Mouse (Mus musculus) heart, embryonic 12.5 days (tissue): Measurements from ENCODE around the gene Coro7. TPM values are rescaled to one million over a fixed set of nuclear protein-coding genes. Genes with fewer than 3 reads are reported as not detected.
"Not testable (repeated sequence)": the region's sequence is repeated elsewhere in the genome, so short reads cannot be mapped to it uniquely, and the experiment has no call there.

ENCODE experiments used
- ATAC-seq: fragments of 200-750 bp; cut with Nextera tagmentation; 2 replicates; pipeline ENCODE4 v1.8.0; 2017; ENCODE audit warnings: moderate TSS enrichment, moderate library complexity; ENCODE audit not compliant: insufficient number of reproducible peaks, low FRiP score
- H3K27ac ChIP-seq: fragments of 300-500 bp; sonication (generic); 2 replicates; pipeline ENCODE4 v1.5.1; 2016; ENCODE audit warnings: mild to moderate bottlenecking, moderate library complexity; ENCODE audit not compliant: poor library complexity, severe bottlenecking
- H3K27me3 ChIP-seq: fragments of 300-500 bp; sonication (generic); replicated peaks from 2 replicates; pipeline ENCODE4 v1.6.1; 2016; ENCODE audit warnings: mild to moderate bottlenecking, moderate library complexity
- H3K36me3 ChIP-seq: fragments of 300-500 bp; sonication (generic); 2 replicates; pipeline ENCODE4 v1.6.1; 2016; ENCODE audit warnings: mild to moderate bottlenecking, moderate library complexity
- H3K4me1 ChIP-seq: fragments of 300-500 bp; sonication (generic); replicated peaks from 2 replicates; pipeline ENCODE4 v1.6.1; 2016; ENCODE audit warnings: mild to moderate bottlenecking
- H3K4me2 ChIP-seq: fragments of 300-500 bp; sonication (generic); 2 replicates; pipeline ENCODE4 v1.6.1; 2016; ENCODE audit warnings: mild to moderate bottlenecking, moderate library complexity
- H3K4me3 ChIP-seq: fragments of 300-500 bp; sonication (generic); 2 replicates; pipeline ENCODE4 v1.5.1; 2016; ENCODE audit warnings: mild to moderate bottlenecking
- H3K9ac ChIP-seq: fragments of 300-500 bp; sonication (generic); 2 replicates; pipeline ENCODE4 v1.6.1; 2016; ENCODE audit warnings: mild to moderate bottlenecking, moderate library complexity
- H3K9me3 ChIP-seq: fragments of 300-500 bp; sonication (generic); replicated peaks from 2 replicates; pipeline ENCODE4 v1.6.1; 2016; ENCODE audit warnings: mild to moderate bottlenecking, moderate library complexity
- WGBS: fragments of 180-500 bp; shearing (Covaris S2); methylation state at CpG from one replicate; pipeline ENCODE4 v1.1.7; 2016; 5-methylcytosine and 5-hydroxymethylcytosine counted together
- polyA plus RNA-seq: library from polyadenylated mRNA; unstranded; fragments of >200 nt; fragmentation: Nextera tagmentation; extraction: Ambion mirVana; gene quantifications from 2 replicates; pipeline ENCODE4 v1.2.1, GENCODE M21; 2016

The Coro7 gene
- polyA plus RNA-seq, 1 experiment from 2014 or later: 14.8 TPM

GRCm38 (mm10) chr16:4581179-4581578, 98.4 kb downstream of the Coro7 start:
- not testable (repeated sequence) for H3K9ac ChIP-seq, H3K27ac ChIP-seq, ATAC-seq, H3K9me3 ChIP-seq, H3K4me3 ChIP-seq, H3K27me3 ChIP-seq, H3K36me3 ChIP-seq, H3K4me2 ChIP-seq
- peaks cover 22% of the 10 kb centered on the region for H3K4me1 ChIP-seq
- WGBS: 80% methylated on average over 4 of the region's 4 CpGs

- Histone ChIP-seq H3K4me2 (no peak overlapping the region), H3K36me3 (no peaks in the 10 kb centered on the region), H3K4me3 (no peak overlapping the region), H3K9ac (no peak overlapping the region), H3K27me3 (no peaks in the 10 kb centered on the region), H3K9me3 (no peaks in the 10 kb centered on the region), H3K27ac (no peak overlapping the region), H3K4me1 (peaks cover 12% of the 10 kb centered on the region; the same call in 1 of the 2 replicates)
- 52% methylated on average over 7 of the region's 7 CpGs for WGBS
- ATAC-seq: no peak
Observed at GRCm38 (mm10) chr16:4578630-4579029, 100.9 kb downstream of the Coro7 start.

DNA sequence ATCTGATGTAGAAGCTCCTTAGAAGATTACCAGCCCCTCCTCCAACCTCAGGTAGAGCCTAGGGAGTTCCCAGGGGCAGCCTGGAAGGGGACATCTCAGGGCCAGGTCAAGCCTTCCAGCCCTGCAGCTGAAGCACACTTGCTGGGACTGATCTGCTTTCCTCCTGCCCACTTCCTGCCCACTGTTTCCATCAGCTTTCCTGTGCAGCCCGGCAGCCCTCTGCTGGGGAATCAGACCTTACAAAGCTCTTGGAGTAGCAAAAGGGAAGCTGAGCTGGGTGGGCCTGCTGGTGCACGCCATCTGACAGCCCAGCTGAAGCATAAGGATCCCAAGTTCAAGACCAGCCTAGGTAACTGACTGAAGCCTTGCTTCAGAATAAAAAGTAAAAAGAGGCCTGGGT, 102.7 kb downstream of the Coro7 start:
- Histone ChIP-seq H3K4me2 (no peak overlapping the region), H3K4me3 (no peak overlapping the region), H3K9me3 (no peaks in the 10 kb centered on the region), H3K36me3 (no peaks in the 10 kb centered on the region), H3K27ac (no peak overlapping the region), H3K27me3 (no peaks in the 10 kb centered on the region), H3K9ac (no peak overlapping the region), H3K4me1 (peaks cover 10% of the 10 kb centered on the region; the same call in 1 of the 2 replicates)
- 0 out of 2 replicates have a peak, but pooled peaks have one; percentile 25 for ATAC-seq
- WGBS: 40% methylated on average over 2 of the region's 2 CpGs

Other genes with a start within 250 kb of the Coro7 start
- gene Srl, start 138.0 kb downstream of the Coro7 start, polyA plus RNA-seq: 228 and 230 TPM in 2 replicates
- gene Tfap4, start 119.9 kb downstream of the Coro7 start, polyA plus RNA-seq: 8.1 and 8.4 TPM in 2 replicates
- 24.9 and 25.5 TPM in 2 replicates for gene Glis2, start 85.1 kb downstream of the Coro7 start, polyA plus RNA-seq
- gene Pam16, start 54.8 kb downstream of the Coro7 start, polyA plus RNA-seq: 127 and 128 TPM in 2 replicates
- 14.8 and 16.4 TPM in 2 replicates for gene Vasn, start 39.8 kb downstream of the Coro7 start, polyA plus RNA-seq
- gene Dnaja3, start 39.8 kb downstream of the Coro7 start, polyA plus RNA-seq: 77.6 and 77.7 TPM in 2 replicates
- 37.2 and 37.8 TPM in 2 replicates for gene Nmral1, start 39.6 kb upstream of the Coro7 start, polyA plus RNA-seq
- gene Hmox2, start 46.6 kb upstream of the Coro7 start, polyA plus RNA-seq: 84.5 and 90.1 TPM in 2 replicates
- gene Cdip1, start 110.5 kb upstream of the Coro7 start, polyA plus RNA-seq: 122 and 132 TPM in 2 replicates
- 0.11 and 0.57 TPM in 2 replicates for gene 4930562C15Rik, start 155.6 kb upstream of the Coro7 start, polyA plus RNA-seq
- gene Ubald1, start 200.5 kb upstream of the Coro7 start, polyA plus RNA-seq: 26.8 and 27.1 TPM in 2 replicates
- 114 and 116 TPM in 2 replicates for gene Mgrn1, start 206.5 kb upstream of the Coro7 start, polyA plus RNA-seq